In genomic region chr8:70865350-70866000, GRCm38 (mm10) we compare ENCODE assay signal across 8 mouse cellular contexts. TPM values are rescaled to one million over a fixed set of nuclear protein-coding genes. Genes with fewer than 3 reads are reported as not detected.
DNase-seq lines count a peak whose midpoint lies in the region; ATAC-seq lines count a peak whose summit lies in the region.

No protein-coding gene starts in this region.

- peak overlapping the region; percentile 54 for H3K4me3 ChIP-seq in forebrain, embryonic 11.5 days (ENCODE audit: low read depth, low read length)
- peak overlapping the region; percentile 65 for H3K4me3 ChIP-seq in heart, embryonic 16.5 days (ENCODE audit: low read length)
- peak overlapping the region; percentile 73 for H3K4me3 ChIP-seq in liver, embryonic 15.5 days (replicated peaks)
- peak overlapping the region; percentile 50 for H3K4me3 ChIP-seq in neural tube, embryonic 12.5 days

- peak; percentile 99 for DNase-seq in CD8-positive naive resting alpha-beta T cell, adult 2 months (ENCODE audit: low read depth in 2 of 2, low spot score in 2 of 2)
- DNase-seq in c-Kit-positive CD71-negative TER-119-negative erythroid progenitor cells, embryonic 14.5 days (ENCODE audit: low read depth), result peak; percentile 99
- peak; percentile 100 for DNase-seq in forebrain, embryonic 11.5 days (ENCODE audit: low spot score)
- DNase-seq in kidney, postnatal 36 days, result peak; percentile 99 to 100
- peak; percentile 97 for DNase-seq in telencephalon, adult 2 months (ENCODE audit: low read depth, low spot score)

- H3K27ac ChIP-seq in forebrain, embryonic 11.5 days (ENCODE audit: low read depth, low read length), result peak overlapping the region; percentile 96
- H3K27ac ChIP-seq in heart, embryonic 16.5 days (ENCODE audit: low read length), result peak overlapping the region; percentile 83
- peak overlapping the region; percentile 83 for H3K27ac ChIP-seq in liver, embryonic 15.5 days (replicated peaks)
- H3K27ac ChIP-seq in neural tube, embryonic 12.5 days, result peak overlapping the region; percentile 89

- peak; percentile 87 for ATAC-seq in forebrain, embryonic 11.5 days (replicated peaks; ENCODE audit: low FRiP score)
- peak; percentile 87 for ATAC-seq in heart, embryonic 16.5 days (replicated peaks; ENCODE audit: extremely low read depth, insufficient read depth, low FRiP score)
- ATAC-seq in liver, embryonic 15.5 days (ENCODE audit: insufficient read depth), result peak; percentile 89
- peak; percentile 85 for ATAC-seq in neural tube, embryonic 12.5 days (ENCODE audit: low FRiP score, low read depth)

- H3K4me2 ChIP-seq in forebrain, embryonic 11.5 days (ENCODE audit: low read depth, low read length, severe bottlenecking), result peak overlapping the region; percentile 97
- H3K4me2 ChIP-seq in heart, embryonic 16.5 days (ENCODE audit: low read depth, low read length), result peak overlapping the region; percentile 79
- peak overlapping the region; percentile 82 for H3K4me2 ChIP-seq in liver, embryonic 15.5 days
- peak overlapping the region; percentile 62 for H3K4me2 ChIP-seq in neural tube, embryonic 12.5 days (replicated peaks)

- no peaks in the 10 kb centered on the region for H3K36me3 ChIP-seq in forebrain, embryonic 11.5 days (ENCODE audit: control insufficient read depth, insufficient read depth, low read length)
- no peaks in the 10 kb centered on the region for H3K36me3 ChIP-seq in heart, embryonic 16.5 days (ENCODE audit: control insufficient read depth, insufficient read depth)
- peaks cover 5% of the 10 kb centered on the region for H3K36me3 ChIP-seq in liver, embryonic 15.5 days (replicated peaks)
- H3K36me3 ChIP-seq in neural tube, embryonic 12.5 days, result peaks cover 9% of the 10 kb centered on the region

- under 1% methylated on average over 46 of the region's 46 CpGs for WGBS in forebrain, embryonic 11.5 days
- WGBS in heart, embryonic 16.5 days, result under 1% methylated on average over 46 of the region's 46 CpGs
- WGBS in liver, embryonic 15.5 days (ENCODE audit: insufficient replicate concordance), result under 1% methylated on average over 46 of the region's 46 CpGs
- under 1% methylated on average over 46 of the region's 46 CpGs for WGBS in neural tube, embryonic 12.5 days

- H3K9me3 ChIP-seq in forebrain, embryonic 11.5 days (ENCODE audit: control insufficient read depth, low read length), result no peaks in the 10 kb centered on the region
- H3K9me3 ChIP-seq in heart, embryonic 16.5 days (replicated peaks; ENCODE audit: control insufficient read depth, low read length), result no peaks in the 10 kb centered on the region
- no peaks in the 10 kb centered on the region for H3K9me3 ChIP-seq in liver, embryonic 15.5 days (replicated peaks)
- H3K9me3 ChIP-seq in neural tube, embryonic 12.5 days, result no peaks in the 10 kb centered on the region

- H3K27me3 ChIP-seq in forebrain, embryonic 11.5 days (ENCODE audit: control insufficient read depth, insufficient read depth, low read length), result peaks cover 7% of the 10 kb centered on the region
- H3K27me3 ChIP-seq in heart, embryonic 16.5 days (ENCODE audit: control insufficient read depth, insufficient read depth, low read length), result peaks cover 19% of the 10 kb centered on the region
- H3K27me3 ChIP-seq in liver, embryonic 15.5 days, result peaks cover 49% of the 10 kb centered on the region
- H3K27me3 ChIP-seq in neural tube, embryonic 12.5 days (replicated peaks), result peaks cover 13% of the 10 kb centered on the region

- H3K9ac ChIP-seq in forebrain, embryonic 11.5 days (ENCODE audit: low read length), result peak overlapping the region; percentile 79
- peak overlapping the region; percentile 73 for H3K9ac ChIP-seq in heart, embryonic 16.5 days (ENCODE audit: low read length)
- peak overlapping the region; percentile 67 for H3K9ac ChIP-seq in liver, embryonic 15.5 days
- H3K9ac ChIP-seq in neural tube, embryonic 12.5 days, result peak overlapping the region; percentile 65

- peaks cover 28% of the 10 kb centered on the region for H3K4me1 ChIP-seq in forebrain, embryonic 11.5 days (replicated peaks; ENCODE audit: control insufficient read depth, insufficient read depth, low read length)
- H3K4me1 ChIP-seq in heart, embryonic 16.5 days (ENCODE audit: control insufficient read depth, insufficient read depth, low read length), result peaks cover 33% of the 10 kb centered on the region
- H3K4me1 ChIP-seq in liver, embryonic 15.5 days (replicated peaks), result peaks cover 75% of the 10 kb centered on the region
- peaks cover 65% of the 10 kb centered on the region for H3K4me1 ChIP-seq in neural tube, embryonic 12.5 days

RNA-seq across cellular contexts. Expression of gene Kcnn1, which starts 2.4 kb away (rescaled TPM):
- 9.0 and 13.4 TPM in 2 replicates for polyA plus RNA-seq in forebrain, embryonic 11.5 days (2014; fragmentation: Nextera tagmentation; extraction: Ambion mirVana)
- 4.1 and 4.2 TPM in 2 replicates for polyA plus RNA-seq in heart, embryonic 16.5 days (2015; fragmentation: Nextera tagmentation; extraction: Ambion mirVana)
- polyA plus RNA-seq in liver, embryonic 15.5 days (2015; fragmentation: Nextera tagmentation; extraction: Ambion mirVana), result 0.25 and 0.38 TPM in 2 replicates
- polyA plus RNA-seq in neural tube, embryonic 12.5 days (2016; fragmentation: Nextera tagmentation; extraction: Ambion mirVana), result 24.8 and 26.4 TPM in 2 replicates

RNA-seq across cellular contexts. Expression of gene Ccdc124, which starts 8.3 kb away (rescaled TPM):
- 165 and 176 TPM in 2 replicates for polyA plus RNA-seq in forebrain, embryonic 11.5 days (2014; fragmentation: Nextera tagmentation; extraction: Ambion mirVana)
- polyA plus RNA-seq in heart, embryonic 16.5 days (2015; fragmentation: Nextera tagmentation; extraction: Ambion mirVana), result 82.3 and 91.8 TPM in 2 replicates
- polyA plus RNA-seq in liver, embryonic 15.5 days (2015; fragmentation: Nextera tagmentation; extraction: Ambion mirVana), result 48.1 and 51.2 TPM in 2 replicates
- polyA plus RNA-seq in neural tube, embryonic 12.5 days (2016; fragmentation: Nextera tagmentation; extraction: Ambion mirVana), result 142 and 145 TPM in 2 replicates

RNA-seq across cellular contexts. Expression of gene Arrdc2, which starts 26.0 kb away (rescaled TPM):
- 6.3 and 7.2 TPM in 2 replicates for polyA plus RNA-seq in forebrain, embryonic 11.5 days (2014; fragmentation: Nextera tagmentation; extraction: Ambion mirVana)
- 3.7 and 3.8 TPM in 2 replicates for polyA plus RNA-seq in heart, embryonic 16.5 days (2015; fragmentation: Nextera tagmentation; extraction: Ambion mirVana)
- 12.6 and 15.2 TPM in 2 replicates for polyA plus RNA-seq in liver, embryonic 15.5 days (2015; fragmentation: Nextera tagmentation; extraction: Ambion mirVana)
- polyA plus RNA-seq in neural tube, embryonic 12.5 days (2016; fragmentation: Nextera tagmentation; extraction: Ambion mirVana), result 9.7 and 10.2 TPM in 2 replicates

RNA-seq across cellular contexts. Expression of gene Slc5a5, which starts 27.1 kb away (rescaled TPM):
- polyA plus RNA-seq in forebrain, embryonic 11.5 days (2014; fragmentation: Nextera tagmentation; extraction: Ambion mirVana), result 0.43 and 0.44 TPM in 2 replicates
- polyA plus RNA-seq in heart, embryonic 16.5 days (2015; fragmentation: Nextera tagmentation; extraction: Ambion mirVana), result 0.31 and 0.43 TPM in 2 replicates
- polyA plus RNA-seq in liver, embryonic 15.5 days (2015; fragmentation: Nextera tagmentation; extraction: Ambion mirVana), result 0.05 TPM in 1 of 2 replicates, not detected in the other
- polyA plus RNA-seq in neural tube, embryonic 12.5 days (2016; fragmentation: Nextera tagmentation; extraction: Ambion mirVana), result 0.91 and 1.5 TPM in 2 replicates

RNA-seq across cellular contexts. Expression of gene Rpl18a, which starts 31.7 kb away (rescaled TPM):
- 2,879 and 3,145 TPM in 2 replicates for polyA plus RNA-seq in forebrain, embryonic 11.5 days (2014; fragmentation: Nextera tagmentation; extraction: Ambion mirVana)
- 2,334 and 2,733 TPM in 2 replicates for polyA plus RNA-seq in heart, embryonic 16.5 days (2015; fragmentation: Nextera tagmentation; extraction: Ambion mirVana)
- 2,061 and 2,126 TPM in 2 replicates for polyA plus RNA-seq in liver, embryonic 15.5 days (2015; fragmentation: Nextera tagmentation; extraction: Ambion mirVana)
- 2,364 and 2,595 TPM in 2 replicates for polyA plus RNA-seq in neural tube, embryonic 12.5 days (2016; fragmentation: Nextera tagmentation; extraction: Ambion mirVana)

Comparison
In these comparisons a context has a peak if more than half of its experiments do, and no peak if none do; other contexts are left out.
1. Peak in every context shown above with its lines: DNase-seq, ATAC-seq, H3K4me3 ChIP-seq and H3K27ac ChIP-seq.